Mouse (Mus musculus) brain, adult 2 months (tissue): Measurements from ENCODE around the gene Lmbrd2.
"Not testable (repeated sequence)": the region's sequence is repeated elsewhere in the genome, so short reads cannot be mapped to it uniquely, and the experiment has no call there.

ENCODE experiments used
- DNase-seq: peaks from one replicate; pipeline ENCODE4 v3.0.0; 2011; ENCODE audit warnings: low read depth, low spot score

The Lmbrd2 gene

GRCm38 (mm10) chr15:9132693-9133443 is 7.5 kb upstream of the Lmbrd2 start:
- DNase-seq: peak; percentile 60

- no peak for DNase-seq
Observed at GRCm38 (mm10) chr15:9134891-9135507, 5.4 kb upstream of the Lmbrd2 start.

DNA sequence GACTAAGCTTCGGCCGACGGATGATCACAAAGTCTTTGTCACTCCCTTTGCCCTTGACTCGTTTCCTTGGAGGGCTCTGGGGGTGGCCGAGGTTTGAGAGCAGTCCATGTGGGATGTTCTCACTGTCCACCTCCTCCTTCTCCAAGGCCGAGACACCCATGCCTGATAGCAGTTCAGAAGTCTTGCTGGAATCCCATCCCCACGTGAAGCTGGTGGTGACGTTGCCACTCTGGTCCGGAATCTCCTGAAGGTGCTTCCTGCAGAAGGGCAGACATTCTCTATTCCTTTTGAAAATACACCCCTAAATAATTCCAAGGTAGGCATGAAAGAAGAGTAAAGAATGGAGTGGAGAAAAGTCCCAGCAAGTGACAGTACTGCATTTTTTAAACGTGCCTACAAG is 903 bp upstream of the Lmbrd2 start:
- no peak for DNase-seq

- DNase-seq: peak; percentile 74
Observed at GRCm38 (mm10) chr15:9140684-9141171, 378 bp downstream of the Lmbrd2 start.

GRCm38 (mm10) chr15:9155325-9155724 is 15.0 kb downstream of the Lmbrd2 start, which contains the start of gene Skp2:
Gene Skp2, minus strand, starts transcription at chr15:9155425.
- no peak for DNase-seq

DNA sequence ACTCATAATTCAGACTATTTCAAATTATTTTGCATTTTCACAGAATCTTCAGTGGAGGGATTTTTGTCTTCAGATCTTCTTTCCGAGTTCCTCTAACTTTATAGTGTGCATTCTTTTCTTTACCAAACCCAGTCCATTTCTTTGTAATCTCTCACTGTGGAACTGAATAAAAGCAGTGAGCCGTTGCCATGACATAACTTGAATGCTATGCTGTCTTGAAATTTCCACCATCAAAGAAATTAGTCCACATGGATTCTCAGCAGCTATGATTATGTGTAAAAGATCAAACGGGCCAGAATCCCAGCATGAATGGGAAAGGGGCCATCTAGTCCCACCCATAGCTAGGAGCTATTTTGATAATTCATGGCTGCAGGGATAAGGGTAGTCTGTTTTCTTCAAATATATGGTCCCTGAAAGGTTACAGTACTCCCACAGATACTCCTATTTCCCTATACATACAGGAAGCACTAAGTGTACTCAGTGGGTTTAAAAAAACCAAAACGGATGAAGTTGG is 22.3 kb downstream of the Lmbrd2 start:
- DNase-seq: no peak

DNA sequence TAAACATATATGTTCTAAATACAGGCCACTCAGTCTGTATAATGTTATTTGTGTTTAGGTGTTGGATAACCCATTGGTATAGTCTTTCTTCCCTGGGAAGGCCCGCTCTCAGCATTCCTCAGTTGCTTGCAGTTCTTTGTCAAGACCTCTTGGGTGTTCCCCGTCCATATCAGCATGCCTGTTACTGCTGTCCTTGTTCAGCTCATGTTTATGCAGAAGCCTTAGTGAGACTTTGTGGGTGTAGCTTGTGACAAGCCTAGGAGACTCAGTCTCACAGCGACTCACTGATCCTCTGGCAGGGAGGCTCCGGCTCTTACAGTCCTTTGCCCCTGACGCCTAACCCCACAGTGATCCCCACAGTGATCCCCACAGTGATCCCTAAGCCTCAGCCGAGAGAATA is 23.8 kb downstream of the Lmbrd2 start:
- peak; percentile 34 for DNase-seq

DNA sequence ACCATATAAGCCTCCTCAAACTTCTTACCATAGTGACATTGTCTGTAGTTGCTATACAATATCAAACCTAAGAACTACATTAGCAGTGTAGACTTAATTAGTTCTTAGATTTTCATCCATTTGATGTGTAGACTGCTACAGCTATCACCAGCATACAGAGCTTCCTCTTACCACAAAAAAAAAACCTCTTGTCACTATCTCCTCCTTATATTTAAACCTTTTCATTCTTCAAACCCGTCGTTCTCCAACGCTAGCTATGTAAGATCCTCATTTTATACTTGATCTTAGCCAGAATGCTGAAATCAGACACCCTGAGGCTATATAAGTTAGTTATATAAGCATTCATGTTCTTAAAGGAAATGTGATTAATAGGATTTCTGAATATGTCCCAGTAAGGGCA is 36.7 kb downstream of the Lmbrd2 start:
- no peak for DNase-seq

DNA sequence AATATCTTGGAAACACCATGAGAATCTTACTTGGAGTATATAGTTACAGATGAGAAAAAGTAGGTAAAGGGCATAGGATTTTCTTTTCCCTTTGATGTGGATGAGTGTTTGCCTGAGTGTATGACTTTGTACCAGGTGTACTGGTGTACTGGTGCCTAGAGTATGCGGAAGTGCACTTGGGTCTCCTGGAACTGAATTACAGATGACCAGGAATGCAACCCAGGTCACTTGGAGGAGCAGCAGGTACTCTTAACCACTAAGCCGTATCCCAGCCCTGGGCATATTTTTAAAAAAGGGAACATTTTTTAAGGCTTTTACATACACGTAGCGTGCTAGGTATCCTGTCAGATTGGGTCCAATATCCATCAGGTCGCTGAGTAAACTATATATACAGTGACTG is 43.6 kb downstream of the Lmbrd2 start:
- no peak for DNase-seq

DNA sequence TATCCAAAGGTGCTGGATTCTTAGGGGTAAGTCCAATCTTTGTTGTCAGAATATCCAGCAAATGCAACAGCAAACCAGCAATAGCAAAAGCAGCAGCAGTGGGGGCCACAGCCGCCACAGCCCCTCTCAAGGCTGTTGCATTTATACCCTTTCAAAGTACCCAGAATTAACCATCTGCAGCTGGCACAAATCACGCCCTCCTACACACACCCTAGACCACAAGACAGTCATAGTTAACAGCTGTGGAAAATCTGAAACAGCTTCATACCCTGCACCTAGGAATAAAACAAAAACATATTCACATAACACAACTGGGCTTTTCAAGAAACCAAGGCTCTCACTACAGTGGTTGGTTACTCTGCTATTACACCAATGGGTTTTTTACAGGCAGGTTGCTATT is 49.4 kb downstream of the Lmbrd2 start:
- peak; percentile 29 for DNase-seq

GRCm38 (mm10) chr15:9192685-9193084 is 52.3 kb downstream of the Lmbrd2 start:
- DNase-seq: not testable (repeated sequence)

- DNase-seq: no peak
Observed at GRCm38 (mm10) chr15:9198421-9198820, 58.1 kb downstream of the Lmbrd2 start.

DNA sequence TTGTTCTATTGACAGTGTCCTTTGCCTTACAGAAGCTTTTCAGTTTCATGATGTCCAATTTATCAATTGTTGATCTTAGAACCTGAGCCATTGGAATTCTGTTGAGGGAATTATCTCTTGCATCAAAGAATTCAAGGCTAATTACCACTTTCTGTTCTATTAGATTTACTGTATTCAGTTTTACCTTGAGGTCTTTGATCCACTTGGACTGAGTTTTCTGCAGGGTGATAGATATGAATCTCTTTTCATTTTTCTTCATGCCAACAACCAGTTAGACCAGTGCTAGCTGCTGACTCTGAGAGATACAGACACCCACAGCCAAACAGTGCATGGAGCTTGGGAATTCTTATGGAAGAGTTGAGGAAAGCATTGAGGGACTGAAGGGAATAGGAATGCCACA is 71.5 kb downstream of the Lmbrd2 start:
- DNase-seq: no peak

DNA sequence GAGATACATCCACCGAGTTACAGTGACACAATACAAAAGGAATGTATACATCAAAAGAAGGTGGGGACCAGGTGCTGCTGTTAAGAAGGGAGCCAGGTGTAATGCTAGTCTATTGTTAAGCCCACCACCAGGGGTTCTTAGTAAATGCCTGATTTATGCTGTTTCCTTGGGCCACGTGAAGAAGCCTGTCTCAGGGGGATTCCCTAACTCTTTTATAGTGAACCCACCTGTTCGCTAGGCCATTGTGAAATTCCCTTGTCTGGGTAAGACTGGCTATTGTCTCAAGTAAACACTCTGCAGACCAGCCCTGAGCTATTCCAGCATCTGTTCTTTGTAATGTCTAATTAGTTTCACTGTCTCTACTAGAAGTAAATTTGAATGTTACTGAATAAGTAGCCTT is 72.7 kb downstream of the Lmbrd2 start:
- DNase-seq: not testable (repeated sequence)

DNA sequence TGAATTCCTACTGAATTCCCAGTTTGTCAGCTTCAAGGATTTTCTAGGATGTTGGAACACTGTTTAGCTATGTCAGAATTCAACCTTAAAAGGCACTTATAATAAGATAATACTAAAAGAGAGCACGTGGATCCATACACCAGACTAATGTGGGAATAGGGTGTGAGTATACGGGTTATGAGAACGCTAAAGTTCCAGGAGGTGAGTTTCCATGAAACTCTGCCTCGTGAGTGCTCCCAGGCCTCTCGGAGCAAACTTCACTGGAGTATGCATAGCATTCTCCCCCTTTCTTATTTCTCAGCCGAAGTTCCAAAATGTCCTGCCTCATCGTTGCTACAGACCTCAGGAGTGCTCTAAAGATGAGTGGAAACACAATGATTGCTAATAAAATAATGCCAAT is 73.1 kb downstream of the Lmbrd2 start:
- not testable (repeated sequence) for DNase-seq

DNA sequence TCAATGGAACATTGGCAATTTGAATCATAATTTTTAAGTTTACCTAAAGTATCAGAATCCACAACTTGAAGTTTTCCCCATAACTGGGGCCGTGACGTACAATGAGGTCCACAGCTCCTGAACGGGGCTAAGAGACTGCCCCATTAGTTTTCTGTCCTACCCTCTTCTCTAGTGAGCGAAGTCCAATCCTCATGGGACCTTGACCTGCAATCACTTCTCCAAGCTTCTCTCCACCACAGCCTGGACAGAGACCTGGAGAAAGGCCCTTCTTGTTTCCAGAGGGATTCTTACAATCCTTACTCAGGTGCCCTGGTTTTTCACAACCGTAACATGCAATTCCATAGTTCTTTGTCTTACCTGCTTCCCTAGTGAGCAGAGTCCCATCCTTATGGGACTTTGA is 76.1 kb downstream of the Lmbrd2 start:
- no peak for DNase-seq

DNA sequence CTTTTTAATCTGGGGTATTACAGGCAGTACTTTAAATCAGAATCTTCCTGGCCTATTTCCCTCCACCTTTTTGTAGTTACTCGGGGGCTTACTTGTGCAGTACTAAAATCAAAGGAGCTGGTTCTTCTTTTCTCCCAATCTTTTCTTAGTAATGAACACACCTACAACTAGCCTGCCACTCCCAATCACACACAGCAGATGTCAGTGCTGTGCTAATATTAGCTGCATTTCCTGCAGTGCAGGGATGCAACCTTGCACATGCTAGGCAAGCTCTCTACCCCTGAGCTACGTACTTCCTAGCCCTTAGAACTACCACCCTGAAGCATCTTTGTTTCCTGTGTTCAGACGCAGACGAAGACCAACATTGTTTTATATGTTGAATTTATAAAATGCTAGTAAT is 90.6 kb downstream of the Lmbrd2 start:
- DNase-seq: peak; percentile 7

GRCm38 (mm10) chr15:9246345-9246744 is 106.0 kb downstream of the Lmbrd2 start:
- no peak for DNase-seq
